Mouse (Mus musculus) frontal cortex, postnatal 36 days (tissue): Measurements from ENCODE around the gene Gtf3c5.

Experiments
- DNase-seq, 2 experiments: peaks; one replicate each; pipeline ENCODE4 v3.0.0; 2022; ENCODE audit warnings: low spot score in 2 of 2

The Gtf3c5 gene

DNA sequence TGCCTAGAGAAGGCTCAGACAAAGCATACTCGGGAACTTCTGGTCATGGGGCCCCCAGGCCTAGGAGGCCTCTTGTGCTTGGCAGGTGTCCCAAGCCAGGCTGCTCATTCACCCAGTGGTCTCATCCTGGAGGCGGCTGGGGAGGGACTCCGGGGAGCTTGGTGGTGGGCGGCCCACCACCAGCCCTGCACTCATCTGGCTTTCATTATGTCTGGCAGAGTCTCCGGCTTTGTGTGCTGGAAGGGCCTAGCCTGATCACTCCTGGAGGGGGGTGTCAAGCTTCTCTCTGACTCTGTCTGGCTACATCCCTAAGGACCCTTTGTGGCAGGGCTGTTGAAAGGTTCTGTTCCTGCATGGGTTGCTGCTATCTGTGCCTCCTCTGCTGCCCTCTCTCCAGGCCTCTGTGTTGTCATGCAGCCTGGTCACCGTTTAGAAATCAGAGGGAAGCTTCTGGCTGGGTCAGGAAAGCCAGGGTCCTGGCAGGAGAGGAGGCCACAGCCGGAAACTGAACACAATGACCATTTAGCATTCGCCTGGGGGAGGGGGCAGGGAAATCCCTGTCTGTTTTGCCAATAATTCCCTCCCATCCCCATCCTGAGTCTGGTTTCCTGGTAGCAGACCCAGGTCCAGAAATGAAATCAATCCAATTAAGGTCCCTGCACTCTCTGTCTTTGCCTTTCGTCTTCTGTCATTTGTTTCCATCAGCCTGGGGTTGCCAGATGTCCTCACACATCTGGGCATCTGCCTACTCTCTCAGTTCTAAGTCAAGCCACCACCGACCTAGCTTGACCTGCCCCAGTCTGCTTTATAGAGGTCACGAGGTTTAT is 48.9 kb downstream of the Gtf3c5 start:
- no peak for DNase-seq

DNA sequence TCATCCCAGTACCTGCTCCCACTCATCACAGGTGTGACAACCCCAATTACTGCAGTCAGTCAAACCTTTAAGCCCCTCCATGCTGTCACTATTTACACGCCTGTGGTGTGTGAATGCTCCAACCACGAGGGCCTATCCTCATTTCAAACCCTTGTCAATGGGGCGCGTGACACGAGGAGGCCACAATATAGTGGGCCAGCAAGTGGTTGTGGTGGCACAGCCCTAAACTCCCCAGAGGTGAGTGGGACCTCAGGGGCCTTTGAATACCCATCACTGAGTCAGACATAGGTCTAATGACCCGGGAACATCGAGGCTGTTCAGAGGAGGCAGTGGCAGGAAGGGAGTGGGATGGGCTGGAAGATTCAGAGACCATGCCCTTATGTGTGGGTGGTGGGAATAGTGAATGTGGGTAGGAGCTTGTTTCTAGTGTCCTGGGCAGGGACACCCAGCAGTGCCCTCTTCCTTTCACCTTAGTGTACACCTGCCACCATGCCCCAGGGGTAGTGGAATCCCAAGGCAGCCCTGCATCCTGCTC is 49.6 kb downstream of the Gtf3c5 start:
- DNase-seq = no peak

DNA sequence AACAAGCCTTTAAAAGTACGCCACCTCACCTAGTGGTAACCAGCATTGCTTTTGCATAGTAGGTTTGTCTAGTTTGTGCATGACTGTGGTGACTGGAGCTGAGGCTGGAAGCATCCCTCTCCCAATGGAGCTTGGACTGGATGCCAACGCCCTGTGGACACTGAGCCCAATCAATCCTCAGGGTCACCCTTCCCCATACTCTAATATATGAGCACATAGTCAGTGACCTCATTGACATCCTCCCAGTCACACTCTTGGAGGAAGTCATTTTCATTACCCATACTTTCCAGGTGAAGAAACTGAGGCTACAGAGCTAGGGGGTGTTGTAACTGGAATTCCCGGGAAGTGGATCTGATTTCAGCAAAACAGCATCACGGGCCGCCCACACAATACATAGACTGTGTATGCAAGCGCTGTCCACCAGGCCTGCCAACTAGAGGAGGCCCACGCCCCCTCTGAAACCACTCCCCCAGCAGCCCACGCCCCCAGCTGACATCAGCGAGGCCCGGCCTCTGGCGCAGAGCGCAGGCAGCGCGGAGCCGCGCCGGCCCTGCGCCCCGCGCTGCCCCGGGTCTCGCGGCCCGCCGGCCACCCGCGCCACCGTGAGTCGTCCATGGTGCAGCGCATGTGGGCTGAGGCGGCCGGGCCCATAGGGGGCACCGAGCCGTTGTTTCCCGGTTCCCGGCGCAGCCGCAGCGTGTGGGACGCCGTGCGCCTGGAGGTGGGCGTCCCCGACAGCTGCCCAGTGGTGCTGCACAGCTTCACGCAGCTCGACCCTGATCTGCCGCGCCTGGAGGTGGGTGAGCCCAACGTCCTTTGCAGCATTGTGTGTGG is 50.4 kb downstream of the Gtf3c5 start:
- peak; percentile 89 to 90 for DNase-seq

DNA sequence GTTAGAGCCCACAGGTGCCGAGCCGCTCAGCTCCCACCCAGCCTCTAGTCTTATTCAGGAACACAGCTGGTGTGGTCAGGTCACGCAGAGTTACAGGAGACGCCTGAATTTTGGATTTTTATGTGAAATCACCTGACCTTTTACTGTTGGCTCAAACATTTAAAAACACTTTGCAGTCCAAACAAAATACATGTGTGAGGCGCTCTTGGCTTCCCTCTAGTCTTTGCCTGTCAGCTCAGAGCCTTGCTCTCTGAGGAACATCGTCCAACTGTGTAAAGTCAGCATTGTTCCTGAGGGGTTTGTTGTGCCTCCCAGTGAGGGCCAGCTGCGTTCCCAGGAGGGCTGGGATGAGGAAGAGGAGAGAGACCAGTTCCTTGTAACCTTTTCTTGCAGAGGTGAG is 53.2 kb downstream of the Gtf3c5 start:
- no peak for DNase-seq

DNA sequence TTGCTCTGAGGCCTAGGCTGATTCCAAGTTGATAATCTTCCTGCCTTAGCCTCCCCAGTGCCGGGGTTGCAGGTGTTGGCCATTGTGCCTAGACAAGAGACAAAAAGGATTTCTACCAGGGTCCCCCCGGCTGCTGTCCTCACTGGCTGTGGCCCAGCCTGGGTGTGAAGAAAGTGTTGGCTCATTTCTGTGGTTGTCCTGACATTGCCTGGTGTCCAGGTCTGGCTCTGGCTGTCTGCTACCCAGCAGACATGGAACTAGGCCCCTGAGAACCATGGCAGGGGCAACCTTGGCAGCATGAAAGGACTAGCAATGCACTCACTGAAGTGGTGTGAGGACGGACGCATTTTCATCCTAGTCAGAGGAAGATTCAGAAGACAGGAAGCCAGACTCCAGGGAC is 53.7 kb downstream of the Gtf3c5 start:
- DNase-seq = no peak

DNA sequence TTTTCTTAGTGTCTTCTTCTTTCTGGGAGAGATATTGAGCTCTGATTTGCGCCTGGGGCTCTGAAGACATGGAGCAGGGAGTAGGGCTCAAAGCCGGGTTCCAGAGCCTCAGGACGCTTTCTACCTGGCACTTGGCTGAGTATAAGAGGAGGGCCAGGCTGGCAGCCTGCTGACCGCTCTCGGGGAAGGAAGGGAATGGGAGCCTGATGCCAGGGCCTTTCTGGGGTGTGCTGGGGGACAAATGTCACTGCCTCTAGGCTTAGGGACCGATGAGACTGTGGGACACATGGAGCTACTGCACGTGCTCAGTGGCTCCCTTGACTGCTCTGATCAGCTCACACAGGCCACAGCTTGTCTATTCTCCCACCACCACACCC is 55.2 kb downstream of the Gtf3c5 start:
- no peak for DNase-seq

DNA sequence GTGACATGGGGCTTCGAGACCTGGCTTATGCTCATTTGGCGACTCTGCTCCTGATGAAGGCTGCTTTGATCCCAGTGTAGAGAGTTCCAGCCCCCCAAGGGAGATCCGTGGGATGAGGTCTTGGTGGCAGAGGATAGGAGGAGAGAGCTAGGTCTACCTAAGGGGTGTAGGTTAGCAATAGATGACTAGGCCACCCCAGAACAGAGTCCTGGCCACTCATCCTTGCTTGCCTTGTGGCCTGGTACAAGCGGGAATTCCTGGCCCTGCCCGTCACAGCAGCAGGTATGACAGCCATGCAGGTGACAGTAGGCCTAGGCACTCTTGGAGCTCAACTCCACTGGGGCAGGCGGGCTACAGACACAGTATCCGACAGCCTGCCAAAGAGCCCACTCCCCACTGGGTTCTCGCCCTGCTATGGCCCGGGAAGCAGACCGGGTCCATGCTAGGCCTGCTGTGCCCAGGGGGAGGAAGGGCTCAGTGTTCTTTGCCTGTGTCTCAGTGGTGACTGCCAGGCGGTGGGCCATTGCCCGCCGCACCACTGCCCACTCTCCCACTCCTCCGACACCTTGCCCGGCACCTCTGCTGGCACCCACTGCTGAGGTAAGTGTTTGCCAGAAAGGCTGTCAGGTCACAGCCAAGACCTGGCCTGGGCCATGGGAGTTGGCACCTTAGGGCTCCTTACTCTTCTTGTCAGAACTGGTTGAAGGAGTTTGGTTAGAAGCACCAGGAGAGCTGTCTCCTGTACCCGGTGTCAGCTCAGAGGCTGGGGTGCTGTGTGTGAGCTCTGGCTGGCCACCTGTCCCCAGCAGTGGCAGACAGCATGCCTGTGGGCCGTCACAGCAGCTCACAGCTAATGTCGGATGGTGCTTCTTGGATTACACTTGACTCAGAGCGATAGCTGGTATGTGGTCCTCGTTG is 55.9 kb downstream of the Gtf3c5 start:
- DNase-seq = no peak

DNA sequence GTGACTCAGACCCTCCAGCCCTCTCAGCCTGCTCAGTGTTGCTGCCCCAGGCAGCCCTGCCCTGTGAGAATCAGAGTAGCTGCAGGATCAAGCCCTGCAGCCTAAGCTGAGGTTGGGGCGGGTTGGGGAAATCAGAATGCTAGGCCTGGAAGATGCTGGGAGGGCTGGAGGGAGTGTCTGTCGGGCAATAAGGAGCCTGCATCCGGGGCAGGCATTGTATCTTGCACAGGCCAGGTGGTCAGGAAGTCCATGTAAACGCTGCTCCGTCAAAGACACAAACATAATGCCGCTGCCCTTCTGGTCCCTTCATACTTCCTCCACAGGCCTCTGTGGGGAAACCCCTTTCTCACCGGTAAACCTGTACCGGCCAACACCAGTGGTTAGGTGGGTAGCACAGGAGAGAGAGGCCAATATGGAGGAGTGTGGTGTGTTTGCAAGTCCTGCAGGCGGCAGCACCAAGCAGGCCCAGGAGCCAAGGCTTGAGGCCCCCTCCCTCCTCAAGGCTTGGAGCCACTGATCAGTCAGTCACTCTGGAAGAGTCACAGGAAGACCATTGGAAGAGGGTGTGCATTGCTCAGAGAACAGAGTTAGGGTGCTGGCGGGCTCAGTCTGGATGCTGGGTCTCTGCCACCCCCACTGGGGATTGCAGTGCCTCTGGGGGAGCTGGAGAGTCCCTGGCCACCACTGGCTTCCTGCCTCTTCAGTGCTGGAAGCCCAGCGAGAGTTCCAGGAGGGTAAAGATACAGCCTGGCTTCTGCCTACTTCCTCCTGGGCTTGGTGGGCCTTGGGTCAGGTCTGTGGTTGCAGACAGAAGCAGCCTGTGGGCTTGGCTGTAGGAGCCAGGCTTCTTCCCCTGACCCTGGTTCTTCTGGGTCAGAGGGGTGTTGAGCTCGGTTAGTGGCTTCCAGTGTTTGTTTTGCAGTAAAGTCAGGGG is 57.3 kb downstream of the Gtf3c5 start:
- DNase-seq = peak in 1 of 2 experiments; percentile 2

DNA sequence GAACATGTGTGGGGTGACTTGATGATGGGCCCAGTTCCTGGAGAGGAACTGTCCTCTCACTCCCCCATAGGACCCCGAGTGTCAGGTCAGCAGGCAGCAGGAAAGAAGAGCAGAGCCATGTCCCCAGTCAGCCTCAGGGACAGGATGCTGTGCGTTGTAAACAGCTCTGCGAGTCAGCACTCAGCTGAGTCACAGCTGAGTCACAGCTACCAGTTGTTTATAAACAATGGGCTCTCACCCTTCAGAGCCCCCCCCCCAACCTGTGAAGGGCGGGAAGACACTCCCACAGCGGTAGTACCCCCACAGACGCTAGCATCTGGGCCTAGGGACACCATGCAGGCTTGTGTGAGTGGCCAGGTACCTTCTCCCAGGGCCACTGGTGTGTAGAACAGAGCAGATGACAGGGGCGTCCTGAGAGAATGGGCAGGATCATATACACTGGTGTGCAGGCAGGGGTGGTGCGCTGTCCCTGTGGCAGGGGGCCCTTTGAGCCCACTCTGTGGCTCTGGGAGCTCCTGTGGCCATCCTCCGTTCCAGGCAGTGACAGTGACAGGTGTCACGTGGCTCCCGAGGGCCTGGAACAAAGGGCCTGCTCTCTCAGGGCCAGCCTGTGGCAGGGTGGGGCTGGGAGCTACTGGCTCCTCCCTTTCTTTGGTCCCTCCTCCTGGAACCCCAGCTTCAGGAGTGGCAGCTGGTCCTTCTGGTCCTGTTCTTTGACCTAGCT is 58.2 kb downstream of the Gtf3c5 start:
- peak in 1 of 2 experiments; percentile 12 for DNase-seq

DNA sequence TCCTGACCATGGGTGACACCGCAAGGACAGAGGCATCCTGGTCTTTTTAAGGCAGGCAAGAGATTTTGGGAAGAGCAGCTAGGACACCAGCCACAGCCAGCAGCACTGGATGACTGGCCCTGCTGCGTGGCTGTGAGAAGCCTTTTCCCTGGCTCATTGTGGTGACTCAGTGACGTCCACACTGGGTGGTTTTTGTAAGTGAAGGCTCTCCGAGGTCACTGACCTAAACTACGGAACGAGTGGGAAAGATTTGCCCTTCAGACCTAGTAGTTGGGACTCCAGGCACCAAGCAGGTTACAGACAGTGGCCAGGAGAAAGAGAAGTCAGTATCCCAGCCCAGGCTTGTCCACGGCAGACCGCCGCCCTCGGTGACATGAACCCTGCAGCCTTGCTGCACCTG is 59.1 kb downstream of the Gtf3c5 start:
- DNase-seq = peak in 1 of 2 experiments; percentile 3

DNA sequence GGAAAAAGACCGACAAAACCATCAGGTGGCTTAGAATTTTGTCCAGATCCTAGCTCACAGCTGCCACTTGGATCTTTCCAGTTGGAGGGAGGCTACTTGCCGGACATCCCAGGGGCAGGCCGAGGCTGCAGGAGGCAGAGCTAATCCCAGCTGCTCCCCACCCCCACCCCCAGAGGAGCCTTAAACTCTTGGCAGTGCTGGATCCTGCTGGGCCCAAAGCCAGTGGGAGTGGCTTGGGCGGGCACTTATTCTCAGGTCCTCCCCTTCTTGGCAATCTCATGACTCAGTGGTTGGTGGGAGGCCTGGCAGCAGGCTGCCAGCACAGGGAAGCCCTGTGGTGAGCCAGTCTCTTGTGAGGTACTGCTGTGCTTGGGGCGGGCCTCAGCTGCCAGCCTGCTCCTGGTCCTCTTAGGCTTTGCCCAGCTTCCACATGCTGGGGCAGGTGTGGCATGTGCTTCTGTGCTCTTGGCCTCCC is 59.9 kb downstream of the Gtf3c5 start:
- DNase-seq = peak; percentile 87 to 92

DNA sequence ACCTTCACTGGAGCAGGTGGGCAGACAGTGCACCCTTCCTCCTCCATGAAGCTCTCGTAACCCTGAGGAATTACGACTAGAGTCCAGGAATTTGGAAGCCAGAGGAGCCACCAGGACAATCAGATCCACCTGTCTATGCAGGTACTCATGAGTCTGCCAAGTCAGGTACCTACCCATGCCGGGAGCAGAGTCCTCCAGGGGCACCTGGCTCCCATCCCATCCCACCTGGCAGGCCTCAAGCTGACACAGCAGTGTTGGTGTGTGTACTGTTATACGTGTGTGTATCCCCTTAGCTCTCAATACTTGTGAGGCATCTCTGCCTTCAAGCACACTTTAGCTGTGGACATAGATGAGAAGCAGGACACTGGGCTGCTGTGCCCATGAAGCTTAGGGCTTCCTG is 61.4 kb downstream of the Gtf3c5 start:
- DNase-seq = no peak

DNA sequence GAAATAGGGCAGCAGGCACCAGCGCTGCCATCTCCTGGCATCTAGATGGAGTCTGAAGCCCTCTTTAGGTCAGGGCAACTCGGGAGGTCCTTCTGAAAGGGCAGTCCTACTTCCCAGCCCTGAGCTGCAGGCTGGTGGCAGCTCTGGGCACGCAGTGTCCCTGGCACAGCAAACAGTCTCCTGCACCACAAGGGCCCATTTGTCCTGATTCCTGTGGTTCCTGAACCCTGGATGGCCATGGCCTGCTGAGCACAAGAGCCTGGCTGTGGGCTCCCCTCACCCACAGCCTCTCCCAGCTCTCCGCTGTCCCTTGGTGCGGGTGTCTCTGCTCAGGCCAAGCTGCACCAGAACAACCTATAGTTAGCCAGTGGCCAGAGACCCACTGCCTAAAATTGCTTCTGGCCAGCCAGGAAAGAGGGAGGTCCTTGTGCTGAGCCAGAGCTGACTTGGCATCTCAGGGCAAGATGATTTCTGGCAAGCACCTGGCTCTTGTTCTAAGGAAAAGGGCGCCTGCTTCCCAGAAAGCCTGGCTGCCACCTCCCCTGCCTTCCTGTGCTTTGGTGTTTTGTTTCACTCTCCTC is 61.9 kb downstream of the Gtf3c5 start:
- DNase-seq = peak in 1 of 2 experiments; percentile 59

DNA sequence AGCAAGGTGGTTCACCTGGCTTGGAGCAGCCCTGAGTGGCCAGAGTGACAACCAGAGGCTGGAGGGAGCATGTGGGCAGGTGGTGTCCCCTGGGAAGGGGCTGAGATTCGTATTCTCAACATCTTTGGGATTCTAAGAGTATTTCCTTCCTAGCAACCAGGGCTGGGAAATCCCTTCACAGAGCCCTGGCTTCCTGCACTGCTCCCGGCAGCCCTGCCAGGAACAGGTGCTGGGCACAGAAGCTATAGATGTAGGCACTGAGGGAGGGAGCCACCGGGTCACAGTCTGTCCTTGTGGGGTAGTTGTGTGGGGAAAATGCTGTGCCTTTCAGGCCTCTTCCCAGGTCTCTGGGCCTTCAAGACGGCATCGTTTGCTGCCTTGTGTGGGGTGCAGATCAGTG is 63.0 kb downstream of the Gtf3c5 start:
- DNase-seq = no peak

DNA sequence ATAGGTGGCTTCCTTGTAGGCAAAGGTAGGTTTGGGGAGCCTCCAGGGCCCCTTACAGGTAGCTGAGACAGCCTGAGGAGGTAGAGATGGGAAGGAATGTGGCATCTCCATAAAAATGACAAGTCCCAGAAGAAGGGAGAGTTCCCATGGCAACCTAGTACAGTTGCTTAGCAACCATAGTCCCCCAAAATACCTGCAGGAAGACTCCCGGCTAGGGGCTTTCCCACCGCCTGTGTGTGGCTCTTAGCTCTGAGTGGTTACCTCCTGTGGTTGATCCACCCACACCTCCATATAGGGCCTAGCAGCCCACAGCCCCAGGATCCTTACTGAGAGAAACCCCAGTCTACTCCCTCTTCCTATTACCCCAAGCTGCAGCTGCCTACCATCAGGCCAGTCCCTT is 65.3 kb downstream of the Gtf3c5 start:
- DNase-seq = peak; percentile 70 to 85

DNA sequence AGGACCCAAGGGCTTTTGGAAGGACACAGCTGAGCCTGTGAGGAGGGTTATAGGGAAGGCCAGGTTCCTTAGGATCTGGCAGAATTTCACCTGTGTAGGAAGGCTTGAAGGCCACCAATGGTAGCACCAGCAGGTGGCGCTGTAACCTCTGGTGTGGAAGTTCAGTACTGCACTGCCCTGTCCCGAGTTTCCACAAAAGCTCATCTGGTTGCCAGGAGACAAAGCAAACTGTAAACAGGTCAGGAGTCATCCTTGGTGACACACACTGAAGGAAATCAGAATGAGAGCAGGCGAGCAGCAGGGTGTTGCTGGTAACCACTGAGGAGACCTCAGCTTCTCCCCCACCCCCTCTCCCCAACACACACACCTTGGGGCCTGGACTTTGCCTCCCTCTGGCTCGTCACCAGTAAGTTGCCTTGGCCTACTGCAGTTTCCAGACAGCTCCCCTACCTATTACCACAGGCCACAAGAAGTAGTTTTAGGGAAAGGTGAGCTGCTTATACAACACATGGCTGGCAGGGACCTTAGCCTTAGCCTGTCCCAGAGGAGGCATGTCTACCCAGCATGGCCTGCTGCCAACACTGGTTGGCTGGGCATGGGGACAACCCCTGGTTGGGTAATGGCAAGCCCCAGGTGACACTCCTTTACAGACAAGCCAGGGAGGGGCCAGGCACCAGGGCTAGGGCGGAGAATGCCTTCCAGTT is 66.2 kb downstream of the Gtf3c5 start:
- peak; percentile 43 to 65 for DNase-seq
